Mouse (Mus musculus) gastrocnemius, adult 8-10 months (tissue): ENCODE measurements around the gene Tshz2. TPM values are rescaled to one million over a fixed set of nuclear protein-coding genes. Genes with fewer than 3 reads are reported as not detected.
A peak's percentile ranks its signal among the peaks of the same experiment; 100 is the strongest.
"Not testable (repeated sequence)": the region's sequence is repeated elsewhere in the genome, so short reads cannot be mapped to it uniquely, and the experiment has no call there.

ENCODE experiments used
- DNase-seq, 2 experiments: peaks; one replicate each; pipeline ENCODE4 v3.0.0; 2022; ENCODE audit warnings: low spot score in 2 of 2
- total RNA-seq, 4 experiments: library from RNA; stranded (reverse); gene quantifications; 2 replicates each; pipeline ENCODE4 v1.2.4; 2022

Gene Tshz2
- total RNA-seq, result 10 to 100 TPM in 2 of 4 experiments, 1 to 10 TPM in 2; 6.5 to 11.3 (median 8.9) TPM

GRCm38 (mm10) chr2:169632338-169633151 lies at the start of gene Tshz2:
Gene Tshz2 (plus strand): TSS chr2:169633013.
- peak; percentile 23 to 56 for DNase-seq

GRCm38 (mm10) chr2:169583476-169583875 lies 49.3 kb upstream of the Tshz2 start:
- no peak for DNase-seq

- DNase-seq, result no peak
These were observed 47.9 kb upstream of the Tshz2 start for GRCm38 (mm10) chr2:169584745-169585456.

GRCm38 (mm10) chr2:169585631-169586285 lies 47.1 kb upstream of the Tshz2 start:
- DNase-seq, result no peak

- no peak for DNase-seq
These were observed 46.1 kb upstream of the Tshz2 start for GRCm38 (mm10) chr2:169586688-169587087.

- DNase-seq, result not testable (repeated sequence)
These were observed 45.2 kb upstream of the Tshz2 start, which contains the start of gene Gm11011 for GRCm38 (mm10) chr2:169587645-169588044. Gene Gm11011 (minus strand): TSS chr2:169587745.

- DNase-seq, result no peak
These were observed 43.1 kb upstream of the Tshz2 start for GRCm38 (mm10) chr2:169589697-169590096.

- DNase-seq, result no peak
These were observed 42.4 kb upstream of the Tshz2 start for GRCm38 (mm10) chr2:169590412-169590811.

GRCm38 (mm10) chr2:169593742-169594141 lies 39.1 kb upstream of the Tshz2 start:
- DNase-seq, result no peak

- no peak for DNase-seq
These were observed 35.5 kb upstream of the Tshz2 start for GRCm38 (mm10) chr2:169597357-169597756.

- no peak for DNase-seq
These were observed 34.8 kb upstream of the Tshz2 start for GRCm38 (mm10) chr2:169597971-169598370.

GRCm38 (mm10) chr2:169599591-169599990 lies 33.2 kb upstream of the Tshz2 start:
- no peak for DNase-seq

- DNase-seq, result no peak
These were observed 32.6 kb upstream of the Tshz2 start for GRCm38 (mm10) chr2:169600163-169600562.

GRCm38 (mm10) chr2:169606901-169607678 lies 25.7 kb upstream of the Tshz2 start:
- no peak for DNase-seq

- no peak for DNase-seq
These were observed 25.0 kb upstream of the Tshz2 start for GRCm38 (mm10) chr2:169607787-169608186.

- DNase-seq, result no peak
These were observed 22.9 kb upstream of the Tshz2 start for GRCm38 (mm10) chr2:169609956-169610355.

- no peak for DNase-seq
These were observed 21.9 kb upstream of the Tshz2 start for GRCm38 (mm10) chr2:169610882-169611281.

GRCm38 (mm10) chr2:169611557-169611956 lies 21.3 kb upstream of the Tshz2 start:
- DNase-seq, result no peak

- DNase-seq, result no peak
These were observed 18.1 kb upstream of the Tshz2 start for GRCm38 (mm10) chr2:169614683-169615082.

- no peak for DNase-seq
These were observed 16.8 kb upstream of the Tshz2 start for GRCm38 (mm10) chr2:169615998-169616397.

GRCm38 (mm10) chr2:169621201-169621710 lies 11.6 kb upstream of the Tshz2 start:
- no peak for DNase-seq
